Mouse (Mus musculus) regulatory T cell (primary cell): Measurements from ENCODE around the gene Klhl23.

Source experiments
- in situ Hi-C: fragments of 300-600 bp; cut with MboI, MseI; formaldehyde crosslinking; loops from one replicate; pipeline ENCODE4 v1.15.1; 2025; ENCODE audit warnings: high pct_unique_total_duplicates

Klhl23 gene

DNA sequence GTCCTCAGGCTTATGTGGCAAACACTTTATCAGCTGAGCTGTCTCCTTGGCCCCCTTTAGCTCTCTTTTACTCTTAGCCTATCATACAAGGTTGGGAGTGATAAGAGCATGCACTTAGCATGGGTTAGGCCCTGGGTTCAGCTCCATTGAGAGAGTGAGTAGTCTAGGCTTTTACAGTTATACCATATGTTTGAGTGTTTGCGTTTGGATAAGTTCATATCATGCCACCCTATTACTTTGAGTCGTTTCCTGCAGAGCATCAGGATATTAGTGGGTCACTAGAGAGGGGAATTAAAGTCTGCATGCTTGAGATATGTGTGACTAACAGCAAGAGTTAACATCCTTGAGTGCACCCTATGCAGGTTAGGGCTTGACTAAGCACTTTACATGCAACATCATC is 7.9 kb downstream of the Klhl23 start:
- in situ Hi-C loops: no loop called here

- in situ Hi-C loops: no loop called here
These were observed 8.4 kb downstream of the Klhl23 start for GRCm38 (mm10) chr2:69830116-69830515.

GRCm38 (mm10) chr2:69837244-69837967 is 15.7 kb downstream of the Klhl23 start:
- in situ Hi-C loops: no loop called here

GRCm38 (mm10) chr2:69837996-69838395 is 16.3 kb downstream of the Klhl23 start:
- in situ Hi-C loops: no loop called here

DNA sequence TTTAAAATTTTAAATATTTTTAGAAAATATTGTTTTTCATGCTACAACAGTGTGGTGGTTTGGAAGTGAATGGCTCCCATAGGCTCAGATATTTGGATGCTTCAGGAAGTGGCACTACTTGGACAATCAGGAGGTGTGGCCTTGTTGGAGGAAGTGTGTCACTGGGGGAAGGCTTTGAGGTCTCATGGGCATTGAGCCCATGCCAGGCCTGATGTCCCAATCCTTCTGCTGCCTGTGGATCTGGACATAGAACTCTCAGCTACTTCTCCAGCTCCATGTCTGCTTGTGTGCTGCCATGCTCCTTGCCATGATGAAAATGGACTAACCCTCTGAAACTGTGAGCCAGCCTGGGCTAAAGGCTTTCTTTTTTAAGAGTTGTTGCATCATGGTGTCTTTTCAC is 17.0 kb downstream of the Klhl23 start:
- in situ Hi-C loops: no loop called here

DNA sequence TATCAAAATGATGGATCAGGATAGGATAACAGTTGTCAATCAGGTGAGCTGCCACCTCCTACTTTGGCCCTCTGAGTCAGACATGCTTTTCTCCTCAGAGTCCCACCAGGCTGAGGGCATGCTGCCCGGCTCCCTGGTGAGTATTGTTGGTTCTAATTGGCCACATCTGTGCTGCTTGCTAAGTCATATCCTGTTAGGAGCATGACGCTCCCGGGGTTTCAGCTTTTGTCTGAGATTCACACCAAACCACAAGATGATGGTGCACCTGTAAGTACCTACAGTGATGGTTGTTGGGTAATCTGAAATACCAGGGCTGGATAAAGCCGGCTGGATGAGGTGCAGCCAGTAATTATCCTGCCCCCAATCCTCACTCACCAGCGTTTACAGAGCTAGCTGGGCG is 18.5 kb downstream of the Klhl23 start:
- in situ Hi-C loops: no loop called here

DNA sequence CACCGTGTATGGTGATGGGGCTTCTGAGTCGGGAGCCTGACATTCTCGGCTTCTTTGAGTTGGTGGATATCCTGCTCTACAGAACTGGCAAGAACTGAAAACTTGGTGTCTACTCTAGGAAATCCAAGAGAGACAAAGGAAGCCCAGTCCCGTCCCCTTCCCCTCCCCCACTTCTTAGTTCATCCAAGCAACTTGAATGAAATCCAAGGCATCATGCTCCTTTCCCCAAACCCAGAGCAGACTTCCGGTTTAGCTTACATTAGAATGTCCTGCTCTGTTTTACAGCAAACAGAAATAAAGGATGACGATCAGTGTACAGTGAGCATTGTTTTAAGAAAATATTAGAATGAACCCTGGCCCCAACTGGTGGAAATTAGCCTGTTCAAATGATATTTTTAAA is 27.5 kb downstream of the Klhl23 start:
- in situ Hi-C loops: no loop called here

DNA sequence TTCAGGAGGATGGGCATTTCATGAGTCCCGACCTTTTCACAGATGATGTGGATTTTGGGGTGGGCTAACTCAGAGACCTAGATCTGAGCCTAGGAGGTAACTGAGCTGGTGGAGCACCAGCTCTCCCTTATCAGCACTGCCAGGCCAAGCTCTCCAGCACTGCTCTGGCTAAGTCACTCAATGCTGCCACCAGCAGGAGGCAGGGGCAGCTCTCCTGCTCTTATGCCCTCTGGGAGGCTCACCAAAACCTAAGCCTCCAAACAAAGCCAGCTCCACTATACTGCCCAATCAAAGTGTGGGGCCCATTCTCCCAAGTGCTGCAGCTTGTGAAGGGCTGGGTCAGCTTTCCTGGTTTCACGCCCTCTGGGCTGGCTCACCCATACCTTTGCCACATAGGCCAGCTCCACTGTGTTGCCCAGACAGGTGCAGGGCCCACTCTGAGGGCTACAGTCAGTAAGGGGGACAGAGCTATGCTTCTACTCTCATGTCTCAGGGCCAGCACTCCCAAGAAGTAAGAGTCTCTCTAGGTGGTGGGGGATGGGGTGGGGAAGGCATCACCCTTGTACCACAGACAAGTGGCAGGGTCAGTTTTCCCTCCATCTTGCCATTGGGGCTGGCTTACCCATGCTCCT is 29.8 kb downstream of the Klhl23 start:
- in situ Hi-C loops: loop anchor here (5.0 kb wide), 1 partner anchor 54 kb away; no protein-coding TSS in a partner anchor

- in situ Hi-C loops: loop anchor here (5.0 kb wide), 1 partner anchor 101 kb away; no protein-coding TSS in a partner anchor
These were observed 34.6 kb downstream of the Klhl23 start for GRCm38 (mm10) chr2:69856392-69856791.

DNA sequence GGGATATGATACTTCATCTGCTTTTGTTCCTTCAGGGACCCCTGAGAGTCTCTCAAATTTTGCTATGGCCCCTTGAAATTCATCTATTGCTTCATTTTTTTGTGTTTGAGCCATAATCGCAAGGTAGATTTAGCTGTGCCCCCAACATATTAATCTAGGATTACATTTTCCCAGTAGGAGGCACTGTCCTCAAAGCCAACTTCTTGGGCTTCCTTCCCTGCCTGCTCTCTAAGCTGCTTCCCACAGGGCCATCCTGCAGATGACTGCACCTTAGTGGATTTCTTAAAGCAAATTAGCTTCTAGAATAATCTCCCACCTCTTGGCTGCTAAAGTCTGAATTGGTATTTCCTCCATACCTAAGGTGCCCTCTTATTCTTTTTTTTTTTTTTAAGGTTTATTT is 36.1 kb downstream of the Klhl23 start:
- in situ Hi-C loops: loop anchor here (5.0 kb wide), 1 partner anchor 99 kb away; no protein-coding TSS in a partner anchor

- in situ Hi-C loops: no loop called here
These were observed 39.3 kb downstream of the Klhl23 start for GRCm38 (mm10) chr2:69860972-69861452.

DNA sequence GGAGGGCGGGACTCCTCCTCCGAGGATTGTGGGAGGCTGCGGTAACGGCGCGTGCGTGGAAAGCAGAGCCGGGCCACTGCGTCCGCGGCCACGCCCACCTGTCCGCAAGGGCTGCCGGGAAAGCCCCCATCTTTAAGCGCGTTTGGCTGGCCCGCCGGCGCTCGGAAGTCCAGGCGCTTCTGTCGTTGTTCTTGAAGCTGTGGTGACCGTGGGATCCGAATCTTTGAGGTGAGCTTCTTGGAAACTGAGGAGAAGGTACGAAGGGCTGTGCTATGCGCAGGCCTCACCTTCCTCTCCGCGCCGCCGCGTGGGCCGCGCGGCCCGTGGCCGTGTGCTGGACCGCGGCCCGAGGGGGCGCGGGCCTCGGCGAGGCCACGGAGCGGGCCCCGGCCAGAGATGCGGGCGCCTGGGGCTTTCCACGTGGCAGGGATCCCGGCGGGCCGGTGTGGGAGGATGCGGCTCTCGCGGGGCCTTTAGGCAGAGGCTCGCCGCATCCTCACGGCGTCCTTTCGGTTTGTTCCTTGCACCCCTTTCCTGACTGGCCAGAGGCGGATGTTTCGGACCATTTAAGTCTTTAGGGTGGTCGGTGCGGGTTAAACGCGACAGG is 39.8 kb downstream of the Klhl23 start, which contains the start of gene Ssb:
Gene Ssb (plus strand): TSS at position 78 of the 607 bp plus-strand sequence.
- in situ Hi-C loops: no loop called here

GRCm38 (mm10) chr2:69862117-69862657 is 40.4 kb downstream of the Klhl23 start:
- in situ Hi-C loops: no loop called here

GRCm38 (mm10) chr2:69883990-69884391 is 62.2 kb downstream of the Klhl23 start:
- in situ Hi-C loops: no loop called here

GRCm38 (mm10) chr2:69884581-69884980 is 62.8 kb downstream of the Klhl23 start:
- in situ Hi-C loops: no loop called here

- in situ Hi-C loops: no loop called here
These were observed 63.3 kb downstream of the Klhl23 start for GRCm38 (mm10) chr2:69885050-69885449.

DNA sequence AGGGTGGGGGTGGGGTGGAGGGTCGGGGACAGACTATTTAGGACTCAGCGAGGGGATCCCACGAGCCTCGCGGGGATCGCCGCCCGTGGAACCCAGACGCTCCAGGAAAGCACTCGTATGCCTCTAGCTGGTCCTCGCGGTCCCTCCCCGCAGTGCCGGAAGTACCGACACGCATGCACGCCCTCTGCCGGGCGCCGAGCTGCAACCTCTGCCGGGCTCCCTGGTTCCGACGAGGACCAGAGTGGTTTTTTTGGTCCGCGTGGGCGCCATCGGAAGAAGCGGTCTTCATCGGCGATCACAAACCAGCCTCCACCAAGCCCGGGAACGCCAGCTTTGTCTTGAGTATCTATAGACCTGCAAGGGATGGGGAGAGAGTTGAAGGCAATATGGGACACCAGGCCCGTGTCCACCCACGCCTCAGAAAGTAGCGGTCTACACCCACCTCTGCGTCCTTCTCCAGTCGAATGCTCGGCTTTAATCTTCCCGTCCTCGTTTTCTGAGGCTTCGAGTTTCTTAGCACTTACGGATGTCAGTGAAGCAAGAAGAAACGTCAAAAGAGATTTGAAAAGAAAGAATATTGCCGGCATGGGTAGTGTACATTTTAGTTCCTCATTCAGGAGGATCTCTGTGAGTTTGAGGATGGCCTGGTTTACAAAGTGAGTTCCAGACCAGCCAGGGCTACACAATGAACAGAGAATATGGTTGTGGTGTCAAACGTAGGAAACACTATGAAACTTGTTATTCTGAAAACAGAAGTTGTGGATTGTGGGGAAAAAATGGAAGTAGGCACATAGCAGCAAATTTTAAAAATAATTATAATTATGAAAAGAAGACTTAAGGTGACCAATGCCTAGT is 63.9 kb downstream of the Klhl23 start, which contains the start of gene Mettl5:
Gene Mettl5 (minus strand): TSS at position 165 of the 855 bp plus-strand sequence.
- in situ Hi-C loops: no loop called here
